Mouse (Mus musculus) layer of hippocampus, adult 11-12 months (tissue): ENCODE data around the gene Zwilch.
"Not testable (repeated sequence)": the region's sequence is repeated elsewhere in the genome, so short reads cannot be mapped to it uniquely, and the experiment has no call there.

Experiments
- DNase-seq: peaks from one replicate; pipeline ENCODE4 v3.0.0; 2022; ENCODE audit warnings: low spot score

Zwilch gene

DNA sequence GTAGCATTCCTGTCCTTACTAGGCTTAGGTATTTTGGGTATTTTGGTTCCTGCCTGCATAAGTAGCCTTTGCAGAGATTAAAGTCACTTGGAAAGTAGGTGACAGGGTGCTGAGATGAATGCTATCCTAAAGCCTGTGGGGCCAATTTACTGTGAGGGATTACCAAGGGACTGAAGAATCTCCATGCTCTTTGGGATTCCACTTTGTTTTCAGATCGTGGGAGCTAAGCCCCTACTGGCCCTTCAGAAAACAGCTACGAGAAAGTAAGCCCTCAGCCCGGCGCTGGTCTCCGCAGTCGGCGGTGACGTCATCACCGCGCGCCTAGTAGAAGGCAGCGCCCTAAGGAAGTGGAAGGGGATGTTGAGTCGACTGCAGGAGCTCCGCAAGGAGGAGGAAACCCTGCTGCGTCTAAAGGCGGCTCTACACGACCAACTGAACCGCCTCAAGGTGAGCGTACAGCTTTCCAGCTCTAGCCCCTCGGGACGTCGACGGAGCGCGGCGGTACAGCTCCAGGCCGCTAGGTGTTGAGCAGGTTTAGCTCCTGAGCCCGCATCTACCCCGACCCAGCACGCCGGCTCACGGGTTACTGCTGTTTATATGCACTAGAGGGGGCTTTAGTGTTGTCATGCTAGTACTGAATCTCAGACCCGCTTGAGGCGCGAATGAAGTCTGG lies 6.2 kb upstream of the Zwilch start, which contains the start of gene Snapc5:
Gene Snapc5, plus strand, starts transcription at position 301 of the 673 bp plus-strand sequence.
- peak; percentile 92 for DNase-seq

- no peak for DNase-seq
Measured at GRCm38 (mm10) chr9:64178610-64178973, 5.7 kb upstream of the Zwilch start.

GRCm38 (mm10) chr9:64175378-64175777 lies 2.5 kb upstream of the Zwilch start:
- peak; percentile 53 for DNase-seq

DNA sequence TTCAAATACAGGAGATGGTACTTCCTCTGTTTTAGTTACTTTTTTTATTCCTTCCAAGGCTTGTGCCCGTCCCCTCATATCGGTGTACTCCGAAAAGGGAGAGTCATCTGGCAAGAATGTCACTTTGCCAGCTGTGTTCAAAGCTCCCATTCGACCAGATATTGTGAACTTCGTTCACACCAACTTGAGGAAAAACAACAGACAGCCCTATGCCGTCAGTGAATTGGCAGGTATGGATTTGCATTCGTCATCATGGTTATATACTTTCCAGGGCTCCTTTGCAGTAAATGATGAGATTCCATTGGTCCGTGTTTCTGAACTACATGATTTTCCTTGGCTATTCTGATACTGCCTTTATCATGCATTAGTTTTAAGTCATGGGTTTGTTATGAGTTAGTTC lies 1.9 kb upstream of the Zwilch start:
- DNase-seq = no peak

DNA sequence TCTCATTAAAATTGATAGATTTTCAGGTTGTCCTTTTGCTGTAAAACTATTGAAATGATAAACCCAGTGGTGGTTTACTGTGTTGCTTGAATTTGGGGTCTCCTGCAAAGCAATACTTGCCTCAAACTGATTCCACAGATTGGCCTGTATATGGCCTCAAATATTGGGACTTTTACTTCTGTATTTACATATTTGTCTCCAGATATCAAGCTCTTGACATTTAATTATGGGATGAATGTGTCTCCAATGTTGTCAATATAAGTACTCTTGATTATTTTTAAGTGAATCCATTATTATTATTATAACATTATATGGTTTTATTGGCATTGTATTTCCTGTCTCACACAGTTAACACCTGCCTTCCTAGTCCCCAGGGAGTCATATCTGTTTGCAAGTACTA lies 1.4 kb upstream of the Zwilch start:
- no peak for DNase-seq

- no peak for DNase-seq
Measured at GRCm38 (mm10) chr9:64173666-64174220, 839 bp upstream of the Zwilch start.

GRCm38 (mm10) chr9:64172145-64172815 lies 624 bp downstream of the Zwilch start:
- no peak for DNase-seq

- not testable (repeated sequence) for DNase-seq
Measured at GRCm38 (mm10) chr9:64169967-64170366, 2.9 kb downstream of the Zwilch start.

- no peak for DNase-seq
Measured at GRCm38 (mm10) chr9:64160471-64160870, 12.4 kb downstream of the Zwilch start.

DNA sequence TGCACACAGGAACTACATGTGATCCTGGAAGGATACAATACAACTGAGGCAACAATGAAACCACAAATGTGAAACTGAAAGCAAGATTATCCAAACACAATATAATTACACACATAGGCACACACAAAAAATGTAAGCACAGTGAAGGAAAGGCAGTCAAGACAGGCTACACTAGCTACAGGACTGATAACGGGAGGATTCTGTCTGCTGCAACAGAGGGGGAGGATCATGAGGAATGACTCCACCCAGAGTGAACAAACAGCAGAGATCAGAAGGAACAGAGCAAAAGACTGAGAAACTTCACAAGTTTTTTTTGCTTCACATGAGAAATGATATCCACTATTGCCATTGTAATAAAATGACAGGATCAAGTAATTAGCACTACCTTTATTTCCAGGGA lies 16.3 kb downstream of the Zwilch start:
- DNase-seq = no peak

DNA sequence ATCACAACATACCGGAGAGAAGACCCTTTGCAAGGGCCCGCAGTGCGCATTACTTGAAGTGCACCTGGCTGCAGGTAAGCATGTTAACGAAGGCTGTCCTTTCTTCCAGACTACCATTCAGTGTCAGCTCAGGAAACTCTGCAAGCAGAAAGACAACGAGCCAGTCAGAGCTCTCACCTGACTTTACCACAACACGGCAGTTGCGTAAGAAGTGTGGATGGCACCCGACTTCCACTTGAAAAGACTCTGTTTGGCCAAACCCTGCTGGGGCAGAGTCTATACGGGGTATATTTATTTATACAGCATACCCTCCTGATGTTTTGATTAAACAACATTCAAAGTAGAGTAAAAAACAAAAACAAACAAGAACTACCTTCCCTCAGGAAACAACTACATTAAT lies 33.0 kb downstream of the Zwilch start:
- DNase-seq = no peak

- peak; percentile 73 for DNase-seq
Measured at GRCm38 (mm10) chr9:64138896-64139295, 34.0 kb downstream of the Zwilch start.

- no peak for DNase-seq
Measured at GRCm38 (mm10) chr9:64131623-64132022, 41.3 kb downstream of the Zwilch start.

GRCm38 (mm10) chr9:64126121-64126520 lies 46.8 kb downstream of the Zwilch start:
- no peak for DNase-seq

- DNase-seq = no peak
Measured at GRCm38 (mm10) chr9:64125307-64125706, 47.6 kb downstream of the Zwilch start.

GRCm38 (mm10) chr9:64124846-64125245 lies 48.1 kb downstream of the Zwilch start:
- DNase-seq = not testable (repeated sequence)

GRCm38 (mm10) chr9:64122601-64123000 lies 50.3 kb downstream of the Zwilch start:
- no peak for DNase-seq

- no peak for DNase-seq
Measured at GRCm38 (mm10) chr9:64120584-64121277, 52.2 kb downstream of the Zwilch start.

- peak; percentile 49 for DNase-seq
Measured at GRCm38 (mm10) chr9:64119898-64120297, 53.0 kb downstream of the Zwilch start.

DNA sequence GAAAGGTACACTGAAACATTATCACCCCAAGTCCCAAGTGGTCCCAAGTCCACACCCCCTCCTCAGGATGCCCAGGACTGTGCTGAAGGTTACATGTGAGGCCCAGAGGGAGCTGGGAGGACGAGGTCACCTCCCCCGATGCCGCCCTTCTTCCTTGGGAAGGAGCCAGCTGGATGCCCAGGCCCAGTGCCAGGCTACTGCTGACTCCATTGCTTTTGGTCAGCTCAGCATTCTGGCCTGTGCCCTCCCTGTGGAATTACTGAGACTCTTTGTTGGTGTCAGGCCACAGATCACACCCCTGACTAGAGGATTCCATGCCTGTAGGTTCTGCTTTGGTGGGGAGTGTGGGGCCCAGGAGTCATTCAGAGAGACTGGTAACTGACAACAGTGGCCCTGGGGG lies 56.0 kb downstream of the Zwilch start, which contains the start of gene Lctl:
Gene Lctl, plus strand, starts transcription at position 272 of the 400 bp plus-strand sequence.
- no peak for DNase-seq

GRCm38 (mm10) chr9:64115756-64116155 lies 57.1 kb downstream of the Zwilch start:
- DNase-seq = no peak

- no peak for DNase-seq
Measured at GRCm38 (mm10) chr9:64114646-64115045, 58.3 kb downstream of the Zwilch start.

- no peak for DNase-seq
Measured at GRCm38 (mm10) chr9:64110502-64110901, 62.4 kb downstream of the Zwilch start.
